Mouse (Mus musculus) ES-Bruce4 (cell line): ENCODE results near the gene Sept9. TPM values are rescaled to one million over a fixed set of nuclear protein-coding genes. Genes with fewer than 3 reads are reported as not detected.

ENCODE experiments used
- H3K27ac ChIP-seq: 2 replicates; pipeline ENCODE4 v1.5.1; 2012; ENCODE audit warnings: low read length, inconsistent platforms; ENCODE audit not compliant: insufficient read depth
- H3K27me3 ChIP-seq: 2 replicates; pipeline ENCODE4 v1.6.1; 2012; ENCODE audit warnings: mild to moderate bottlenecking, low read length, inconsistent platforms; ENCODE audit not compliant: control insufficient read depth, poor library complexity, insufficient read depth, severe bottlenecking
- H3K36me3 ChIP-seq: 2 replicates; pipeline ENCODE4 v1.6.1; 2012; ENCODE audit warnings: inconsistent platforms, mild to moderate bottlenecking, low read length, moderate library complexity; ENCODE audit not compliant: control insufficient read depth, poor library complexity, insufficient read depth, severe bottlenecking
- H3K4me1 ChIP-seq: one replicate; pipeline ENCODE4 v1.8.1; 2011; ENCODE audit warnings: low read length; ENCODE audit not compliant: control insufficient read depth, insufficient read depth
- H3K4me3 ChIP-seq: 2 replicates; pipeline ENCODE4 v1.5.1; 2011; ENCODE audit warnings: low read depth, mild to moderate bottlenecking, low read length
- H3K9ac ChIP-seq: 2 replicates; pipeline ENCODE4 v1.6.1; 2012; ENCODE audit warnings: low read depth, mild to moderate bottlenecking, inconsistent platforms; ENCODE audit not compliant: poor library complexity, severe bottlenecking
- H3K9me3 ChIP-seq: replicated peaks from 2 replicates; pipeline ENCODE4 v1.6.1; 2012; ENCODE audit warnings: mild to moderate bottlenecking, low read length, inconsistent platforms; ENCODE audit not compliant: control insufficient read depth, poor library complexity, insufficient read depth, severe bottlenecking
- CTCF ChIP-seq: IDR thresholded peaks from one replicate; pipeline ENCODE4 v1.8.1; 2011; ENCODE audit warnings: low read depth, low read length
- EP300 ChIP-seq: IDR thresholded peaks from 2 replicates; pipeline ENCODE4 v1.6.1; 2011; ENCODE audit warnings: low read depth, low read length; ENCODE audit not compliant: insufficient read depth
- POLR2A ChIP-seq: IDR thresholded peaks from one replicate; pipeline ENCODE4 v1.8.1; 2011; ENCODE audit warnings: low read length; ENCODE audit not compliant: insufficient read depth
- polyA plus RNA-seq: library from polyadenylated mRNA; stranded (reverse); fragments of >200 nt; gene quantifications from 2 replicates; pipeline ENCODE4 v1.2.4, GENCODE M21; 2011; ENCODE audit warnings: low read depth; ENCODE audit not compliant: missing spikeins, insufficient read depth, insufficient read length

Gene Sept9
- polyA plus RNA-seq, 1 experiment: 123 TPM

DNA sequence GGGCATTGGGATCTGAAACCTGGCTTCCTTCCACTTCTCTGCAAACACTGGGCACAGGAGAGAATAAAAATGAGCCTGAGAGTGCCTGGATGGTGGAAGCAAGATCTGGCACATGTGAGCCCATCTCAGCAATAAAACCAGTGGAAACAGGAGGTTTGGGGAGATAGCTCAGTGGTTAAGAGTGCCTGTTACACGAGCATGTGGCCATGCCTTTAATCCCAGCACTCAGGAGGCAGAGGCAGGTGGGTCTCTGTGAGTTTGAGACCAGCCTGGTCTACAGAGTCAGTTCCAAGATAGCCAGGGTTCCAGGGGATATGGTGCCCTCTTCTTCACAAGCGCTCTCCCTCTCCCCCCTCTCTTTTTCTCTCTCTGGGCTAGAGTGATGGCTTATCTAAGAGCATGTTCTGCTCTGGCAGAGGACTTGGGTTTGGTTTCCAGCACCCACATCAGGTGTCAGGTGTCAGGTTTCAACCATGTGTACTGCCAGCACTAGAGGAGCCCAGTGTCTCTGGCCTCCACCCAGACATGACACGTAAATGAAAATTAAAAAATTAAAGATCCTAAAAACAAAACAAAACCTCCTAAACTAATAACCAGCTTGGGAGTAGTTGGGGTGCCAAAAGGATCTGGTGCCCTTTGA, 97.8 kb downstream of the Sept9 start:
- Histone ChIP-seq H3K9ac (no peak overlapping the region), H3K27ac (no peak overlapping the region), H3K4me1 (peaks cover under 1% of the 10 kb centered on the region), H3K27me3 (no peaks in the 10 kb centered on the region), H3K4me3 (no peak overlapping the region), H3K36me3 (no peaks in the 10 kb centered on the region), H3K9me3 (no peaks in the 10 kb centered on the region)
- TF ChIP-seq CTCF (no peak), POLR2A (no peak)

DNA sequence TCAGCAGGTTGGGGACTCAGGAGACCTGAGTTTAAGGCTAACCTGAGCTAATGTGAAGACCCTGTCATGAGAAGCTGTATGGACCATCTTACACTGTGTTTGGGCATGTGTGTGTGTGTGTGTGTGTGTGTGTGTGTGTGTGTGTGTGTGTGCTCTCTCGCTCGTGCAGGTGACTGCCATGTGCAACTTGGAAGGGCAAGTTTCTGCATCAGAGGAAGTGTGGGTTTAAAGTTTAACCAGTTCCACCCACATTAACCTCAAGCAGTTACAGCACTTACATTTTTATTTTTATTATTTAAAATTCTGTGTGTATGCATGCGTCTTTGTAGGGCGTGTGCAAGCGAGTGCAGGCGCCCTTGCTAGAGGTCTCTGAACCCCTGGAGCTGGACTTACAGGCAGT, 100.3 kb downstream of the Sept9 start:
- Histone ChIP-seq H3K27me3 (no peaks in the 10 kb centered on the region), H3K9me3 (no peaks in the 10 kb centered on the region), H3K4me3 (no peak overlapping the region), H3K4me1 (no peaks in the 10 kb centered on the region), H3K27ac (no peak overlapping the region), H3K36me3 (no peaks in the 10 kb centered on the region), H3K9ac (no peak overlapping the region)
- TF ChIP-seq EP300: no peak
- TF ChIP-seq CTCF: no peak
- no peak for TF ChIP-seq POLR2A

DNA sequence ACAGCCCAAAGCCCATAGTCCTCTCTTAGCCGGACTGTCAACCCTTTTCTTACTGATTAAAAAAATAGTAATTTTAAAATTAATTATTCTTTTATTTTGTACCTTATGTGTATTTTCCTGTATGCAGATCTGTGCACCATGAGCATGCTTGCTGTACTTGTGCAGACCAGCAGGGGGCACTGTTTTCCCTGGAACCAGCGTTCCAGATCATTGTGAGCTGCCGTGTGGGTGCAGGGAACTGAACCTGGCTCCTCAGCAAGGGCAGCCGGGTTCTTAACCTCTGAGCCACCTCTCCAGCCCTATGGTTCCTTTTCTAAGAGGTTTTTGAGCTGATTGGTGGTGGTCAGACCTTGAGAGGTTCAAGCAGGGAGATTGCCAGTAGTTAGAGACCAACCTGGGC, 101.3 kb downstream of the Sept9 start:
- no peak for TF ChIP-seq POLR2A
- TF ChIP-seq EP300: no peak
- TF ChIP-seq CTCF: peak; percentile 84
- Histone ChIP-seq H3K27ac (no peak overlapping the region), H3K36me3 (no peaks in the 10 kb centered on the region), H3K4me3 (no peak overlapping the region), H3K9ac (no peak overlapping the region), H3K4me1 (no peaks in the 10 kb centered on the region), H3K9me3 (no peaks in the 10 kb centered on the region), H3K27me3 (no peaks in the 10 kb centered on the region)

DNA sequence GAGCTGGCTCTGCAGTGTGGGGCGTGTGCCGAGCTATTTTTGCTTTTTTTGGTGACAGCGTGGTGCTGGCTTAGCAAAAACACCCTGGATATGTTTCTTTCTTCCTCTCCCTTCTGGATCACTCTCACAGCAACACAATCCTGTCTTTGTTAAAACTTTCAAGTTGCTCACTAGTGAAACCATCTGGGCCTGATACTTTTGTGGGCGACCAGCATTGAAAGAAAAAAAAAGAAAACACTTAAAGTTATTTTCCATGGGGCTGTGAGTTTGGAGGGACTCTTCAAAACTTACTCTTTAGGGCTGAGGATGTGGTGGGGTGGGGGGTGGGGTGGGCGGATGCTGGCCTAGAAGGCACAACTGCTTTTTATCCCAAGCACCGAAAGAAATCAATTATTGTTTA, 102.3 kb downstream of the Sept9 start:
- H3K4me3 ChIP-seq: no peak overlapping the region
- H3K36me3 ChIP-seq: no peaks in the 10 kb centered on the region
- TF ChIP-seq POLR2A (no peak), CTCF (no peak), EP300 (no peak)
- no peaks in the 10 kb centered on the region for H3K4me1 ChIP-seq
- H3K9ac ChIP-seq: no peak overlapping the region
- H3K9me3 ChIP-seq: no peaks in the 10 kb centered on the region
- H3K27ac ChIP-seq: no peak overlapping the region
- no peaks in the 10 kb centered on the region for H3K27me3 ChIP-seq

DNA sequence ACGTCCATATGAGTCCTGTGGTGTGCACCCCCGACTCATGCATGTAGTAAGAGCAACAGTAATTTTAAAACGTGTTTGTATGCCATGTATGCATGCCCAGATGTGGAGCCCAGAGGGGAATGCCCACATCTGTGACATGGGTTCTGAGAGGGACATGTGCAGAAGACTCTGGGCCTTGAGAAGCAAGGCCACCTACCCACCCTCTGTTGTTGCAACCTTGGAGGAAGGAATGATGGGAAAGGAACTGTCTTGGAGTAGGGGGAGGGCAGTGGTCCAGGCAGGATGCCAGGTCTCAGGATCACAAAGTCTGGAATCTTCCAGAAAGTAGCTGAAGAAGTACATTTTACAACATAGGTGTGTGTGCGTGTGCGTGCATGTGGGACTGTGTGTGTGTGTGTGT, 102.9 kb downstream of the Sept9 start:
- TF ChIP-seq POLR2A: no peak
- no peak for TF ChIP-seq EP300
- TF ChIP-seq CTCF: no peak
- H3K36me3 ChIP-seq: no peaks in the 10 kb centered on the region
- H3K4me3 ChIP-seq: no peak overlapping the region
- no peak overlapping the region for H3K27ac ChIP-seq
- H3K9me3 ChIP-seq: no peaks in the 10 kb centered on the region
- H3K27me3 ChIP-seq: no peaks in the 10 kb centered on the region
- no peak overlapping the region for H3K9ac ChIP-seq
- peaks cover 2% of the 10 kb centered on the region for H3K4me1 ChIP-seq

DNA sequence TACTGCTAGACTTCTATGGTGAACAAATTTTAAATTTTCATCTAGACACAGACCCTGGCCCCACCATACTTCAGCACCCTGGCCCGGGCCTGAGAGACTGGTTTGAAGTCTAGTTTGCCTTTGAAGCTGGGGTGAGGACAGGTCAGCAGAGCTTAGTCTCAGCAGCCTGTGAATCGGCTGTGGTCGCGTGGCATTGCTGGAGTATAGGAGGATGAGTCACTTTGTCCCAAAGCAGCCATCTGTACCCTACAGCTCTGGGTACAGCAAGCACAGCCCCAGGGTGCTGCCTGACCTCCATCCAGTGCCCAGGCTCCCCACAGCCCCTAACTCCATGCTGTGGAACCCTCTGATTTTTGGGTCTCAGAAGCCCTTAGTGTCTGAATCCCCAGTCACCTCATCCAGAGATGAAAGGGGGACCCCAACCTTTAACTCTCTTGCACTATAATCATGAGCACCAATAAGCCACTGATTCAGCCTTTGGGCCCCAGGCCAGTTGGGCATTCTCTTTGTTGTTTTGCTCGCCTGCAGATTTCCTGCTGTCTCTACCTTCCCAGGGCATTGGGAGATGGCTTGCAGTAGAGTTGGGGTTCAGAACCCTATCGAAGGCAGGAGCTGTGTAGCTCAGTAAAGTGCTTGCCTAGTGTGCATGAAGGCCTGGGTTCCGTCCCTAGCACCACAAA, 106.2 kb downstream of the Sept9 start:
- H3K27me3 ChIP-seq: no peaks in the 10 kb centered on the region
- H3K4me1 ChIP-seq: peaks cover 11% of the 10 kb centered on the region
- TF ChIP-seq EP300 (no peak), CTCF (no peak), POLR2A (no peak)
- H3K4me3 ChIP-seq: no peak overlapping the region
- no peaks in the 10 kb centered on the region for H3K9me3 ChIP-seq
- no peak overlapping the region for H3K27ac ChIP-seq
- H3K36me3 ChIP-seq: no peaks in the 10 kb centered on the region
- no peak overlapping the region for H3K9ac ChIP-seq
